Mouse (Mus musculus): Measurements from ENCODE around the gene Soat1. TPM values are rescaled to one million over a fixed set of nuclear protein-coding genes. Genes with fewer than 3 reads are reported as not detected.

Gene Soat1
- polyA plus RNA-seq, 1 experiment from 2014 or later = 25.7 TPM

- no peak for ATAC-seq (ENCODE audit: low FRiP score)
- no peaks in the 10 kb centered on the region for H3K27me3 ChIP-seq (ENCODE audit: control insufficient read depth, insufficient read depth, low read length)
- H3K27ac ChIP-seq (ENCODE audit: low read depth, low read length) = no peak overlapping the region
- H3K4me3 ChIP-seq (ENCODE audit: low read depth, low read length) = no peak overlapping the region
- H3K9ac ChIP-seq (ENCODE audit: low read depth, low read length) = no peak overlapping the region
- no peak for DNase-seq (ENCODE audit: low spot score)
- H3K36me3 ChIP-seq (ENCODE audit: control insufficient read depth, insufficient read depth, low read length) = no peaks in the 10 kb centered on the region
- no peak overlapping the region for H3K4me2 ChIP-seq (replicated peaks; ENCODE audit: low read depth, low read length)
- H3K4me1 ChIP-seq (replicated peaks; ENCODE audit: control insufficient read depth, insufficient read depth, low read length) = no peaks in the 10 kb centered on the region
- WGBS = 83% methylated on average over 6 of the region's 6 CpGs
- no peaks in the 10 kb centered on the region for H3K9me3 ChIP-seq (ENCODE audit: control insufficient read depth, low read length)
Observed at GRCm38 (mm10) chr1:156461036-156461435, 13.1 kb downstream of the Soat1 start.

DNA sequence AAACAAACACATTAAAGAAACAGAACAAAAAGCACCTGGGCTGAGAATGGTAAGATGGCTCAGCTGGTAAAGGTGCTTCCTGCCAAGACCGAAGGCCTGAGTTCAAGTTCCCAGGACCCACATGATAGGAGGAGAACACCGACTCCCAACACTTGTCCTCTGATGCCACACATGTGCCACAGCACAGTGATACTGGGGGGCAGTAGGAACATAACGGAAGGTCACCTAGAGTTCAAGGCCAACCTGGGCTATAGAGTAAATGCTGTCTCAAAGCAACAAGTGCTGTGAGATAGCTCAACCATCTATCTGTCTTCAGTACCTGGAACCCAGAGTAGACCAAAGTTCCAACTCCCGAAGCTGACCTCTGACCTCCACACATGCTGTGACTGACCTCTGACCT is 13.9 kb downstream of the Soat1 start:
- ATAC-seq (ENCODE audit: low FRiP score) = no peak
- Histone ChIP-seq H3K9ac (ENCODE audit: low read depth, low read length) (no peak overlapping the region), H3K27me3 (ENCODE audit: control insufficient read depth, insufficient read depth, low read length) (no peaks in the 10 kb centered on the region), H3K4me3 (ENCODE audit: low read depth, low read length) (no peak overlapping the region), H3K36me3 (ENCODE audit: control insufficient read depth, insufficient read depth, low read length) (no peaks in the 10 kb centered on the region), H3K27ac (ENCODE audit: low read depth, low read length) (no peak overlapping the region), H3K4me2 (replicated peaks; ENCODE audit: low read depth, low read length) (no peak overlapping the region), H3K9me3 (ENCODE audit: control insufficient read depth, low read length) (no peaks in the 10 kb centered on the region), H3K4me1 (replicated peaks; ENCODE audit: control insufficient read depth, insufficient read depth, low read length) (no peaks in the 10 kb centered on the region)
- WGBS = 90% methylated on average over 4 of the region's 4 CpGs
- no peak for DNase-seq (ENCODE audit: low spot score)

DNA sequence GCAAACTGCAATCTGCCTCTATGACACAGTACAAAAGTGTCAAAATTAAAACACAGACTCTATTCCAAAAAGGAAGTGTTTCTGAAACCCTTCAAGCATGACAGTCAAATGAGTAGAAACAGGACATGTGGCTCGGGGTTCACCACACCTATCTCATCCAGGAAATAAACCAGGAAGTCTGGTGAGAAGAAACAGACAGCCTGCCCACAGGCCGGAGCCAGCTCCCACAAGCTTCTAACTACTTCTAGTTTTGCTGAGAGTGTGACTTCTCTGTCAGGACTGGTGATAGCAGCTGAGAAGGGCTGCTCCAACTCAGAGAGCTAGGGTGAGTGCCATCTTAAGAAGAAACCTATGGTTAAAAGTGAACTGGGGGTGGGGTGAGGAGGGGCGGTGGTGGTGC is 14.4 kb downstream of the Soat1 start:
- H3K9me3 ChIP-seq (ENCODE audit: control insufficient read depth, low read length) = no peaks in the 10 kb centered on the region

DNA sequence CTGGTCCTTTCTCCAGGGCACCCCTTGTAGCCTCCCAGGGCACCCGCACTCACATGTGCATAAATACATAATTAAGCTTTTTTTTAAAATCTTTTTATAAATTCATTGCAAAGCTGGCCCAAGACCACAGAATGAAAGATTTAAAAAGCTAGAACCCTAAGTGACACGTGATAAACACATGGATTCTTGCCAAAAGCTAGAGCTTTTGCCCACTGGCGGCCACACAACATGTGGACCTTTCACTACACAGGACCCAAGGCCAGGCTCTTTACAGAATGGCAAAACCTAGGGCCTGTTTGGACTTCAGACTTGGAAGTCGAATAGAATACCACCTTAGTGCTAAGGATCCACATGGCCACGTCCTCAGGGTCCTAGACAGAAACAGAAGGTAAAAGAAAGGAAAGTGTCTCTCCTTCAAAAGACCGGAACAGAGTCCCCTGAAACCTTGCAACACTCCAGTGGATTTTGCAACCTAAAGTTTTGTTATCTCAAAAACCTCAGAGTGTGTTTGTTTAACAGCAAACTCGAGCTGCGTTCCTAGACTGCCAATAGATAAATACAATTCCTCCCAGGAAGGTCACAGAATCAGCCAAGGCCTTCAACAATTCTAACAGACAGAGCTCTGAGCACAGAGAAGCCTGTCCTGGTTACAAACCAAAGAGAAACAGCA is 15.6 kb downstream of the Soat1 start:
- Histone ChIP-seq H3K36me3 (ENCODE audit: control insufficient read depth, insufficient read depth, low read length) (no peaks in the 10 kb centered on the region), H3K4me2 (replicated peaks; ENCODE audit: low read depth, low read length) (no peak overlapping the region), H3K4me3 (ENCODE audit: low read depth, low read length) (no peak overlapping the region), H3K9ac (ENCODE audit: low read depth, low read length) (no peak overlapping the region), H3K27me3 (ENCODE audit: control insufficient read depth, insufficient read depth, low read length) (no peaks in the 10 kb centered on the region), H3K9me3 (ENCODE audit: control insufficient read depth, low read length) (no peaks in the 10 kb centered on the region), H3K4me1 (replicated peaks; ENCODE audit: control insufficient read depth, insufficient read depth, low read length) (no peaks in the 10 kb centered on the region), H3K27ac (ENCODE audit: low read depth, low read length) (no peak overlapping the region)
- 89% methylated on average over 8 of the region's 8 CpGs for WGBS
- DNase-seq (ENCODE audit: low spot score) (no peak), ATAC-seq (ENCODE audit: low FRiP score) (no peak)

More for the DNA sequence above, 14.4 kb downstream of the Soat1 start:
- H3K4me3 ChIP-seq (ENCODE audit: low read depth, low read length) = no peak overlapping the region
- no peak overlapping the region for H3K27ac ChIP-seq (ENCODE audit: low read depth, low read length)
- no peaks in the 10 kb centered on the region for H3K36me3 ChIP-seq (ENCODE audit: control insufficient read depth, insufficient read depth, low read length)
- no peak overlapping the region for H3K9ac ChIP-seq (ENCODE audit: low read depth, low read length)
- no peaks in the 10 kb centered on the region for H3K4me1 ChIP-seq (replicated peaks; ENCODE audit: control insufficient read depth, insufficient read depth, low read length)
- 91% methylated on average over 3 of the region's 3 CpGs for WGBS
- H3K4me2 ChIP-seq (replicated peaks; ENCODE audit: low read depth, low read length) = no peak overlapping the region
- DNase-seq (ENCODE audit: low spot score) (no peak), ATAC-seq (ENCODE audit: low FRiP score) (no peak)
- H3K27me3 ChIP-seq (ENCODE audit: control insufficient read depth, insufficient read depth, low read length) = no peaks in the 10 kb centered on the region

DNA sequence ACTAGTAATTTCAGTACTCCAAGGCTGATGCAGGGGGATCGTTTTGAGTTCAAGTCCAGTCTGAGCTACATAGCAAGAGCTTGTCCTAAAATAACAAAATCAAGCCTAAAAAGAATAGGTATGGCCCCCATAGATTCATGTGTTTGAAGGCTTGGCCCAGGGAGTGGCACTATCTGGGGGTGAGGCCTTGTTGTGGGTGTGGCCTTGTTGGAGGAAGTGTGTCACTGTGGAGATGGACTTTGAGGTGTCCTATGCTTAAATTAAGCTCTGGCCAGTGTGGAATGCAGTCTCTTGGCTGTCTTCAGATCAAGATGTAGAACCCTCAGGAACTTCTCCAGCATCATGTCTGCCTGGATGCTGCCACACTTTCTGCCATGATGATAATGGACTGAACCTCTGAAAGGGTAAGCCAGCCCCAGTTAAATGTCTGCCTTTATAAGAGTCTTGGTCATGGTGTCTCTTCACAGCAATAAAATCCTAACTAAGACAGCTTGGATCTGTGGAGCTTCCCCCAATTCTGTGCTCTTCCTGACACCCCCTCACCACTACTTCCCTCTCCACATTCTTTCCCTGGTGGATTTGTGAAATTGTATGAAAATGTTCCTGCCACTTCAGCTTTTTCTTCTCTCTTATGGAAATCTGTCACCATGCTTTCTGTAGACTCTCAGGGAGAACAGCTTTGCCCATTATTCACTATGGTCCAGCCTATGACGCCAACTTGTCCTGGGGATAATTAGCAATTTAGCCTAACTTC is 18.9 kb downstream of the Soat1 start:
- no peak for DNase-seq (ENCODE audit: low spot score)
- H3K36me3 ChIP-seq (ENCODE audit: control insufficient read depth, insufficient read depth, low read length) = no peaks in the 10 kb centered on the region
- H3K9me3 ChIP-seq (ENCODE audit: control insufficient read depth, low read length) = no peaks in the 10 kb centered on the region
- whole genome bisulfite sequencing = 90% methylated on average over 2 of the region's 2 CpGs
- ATAC-seq (ENCODE audit: low FRiP score) = no peak
- no peak overlapping the region for H3K4me2 ChIP-seq (replicated peaks; ENCODE audit: low read depth, low read length)
- H3K4me1 ChIP-seq (replicated peaks; ENCODE audit: control insufficient read depth, insufficient read depth, low read length) = no peaks in the 10 kb centered on the region
- no peak overlapping the region for H3K4me3 ChIP-seq (ENCODE audit: low read depth, low read length)
- H3K27me3 ChIP-seq (ENCODE audit: control insufficient read depth, insufficient read depth, low read length) = no peaks in the 10 kb centered on the region
- no peak overlapping the region for H3K27ac ChIP-seq (ENCODE audit: low read depth, low read length)
- no peak overlapping the region for H3K9ac ChIP-seq (ENCODE audit: low read depth, low read length)

DNA sequence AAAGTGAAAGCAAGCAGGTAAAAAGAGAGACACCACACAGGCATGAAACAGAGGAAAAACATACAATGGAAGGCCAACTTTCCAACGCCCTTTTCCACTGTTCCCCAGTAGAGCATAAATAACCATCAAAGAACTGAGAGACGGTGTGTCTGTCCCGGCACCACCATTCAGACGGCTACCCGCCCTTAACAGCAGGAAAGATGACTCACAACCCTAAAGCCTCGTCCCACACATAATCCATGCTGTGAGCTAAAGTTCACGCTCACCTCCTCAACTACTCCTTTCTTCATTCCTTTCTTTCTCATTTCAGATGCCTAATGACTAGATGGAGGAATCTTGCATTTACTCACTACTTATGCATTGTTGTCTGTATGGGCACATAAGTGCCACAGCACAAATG is 19.7 kb downstream of the Soat1 start:
- Histone ChIP-seq H3K4me1 (replicated peaks; ENCODE audit: control insufficient read depth, insufficient read depth, low read length) (no peaks in the 10 kb centered on the region), H3K27me3 (ENCODE audit: control insufficient read depth, insufficient read depth, low read length) (no peaks in the 10 kb centered on the region), H3K9me3 (ENCODE audit: control insufficient read depth, low read length) (no peaks in the 10 kb centered on the region), H3K9ac (ENCODE audit: low read depth, low read length) (no peak overlapping the region), H3K4me2 (replicated peaks; ENCODE audit: low read depth, low read length) (no peak overlapping the region), H3K27ac (ENCODE audit: low read depth, low read length) (no peak overlapping the region), H3K4me3 (ENCODE audit: low read depth, low read length) (no peak overlapping the region), H3K36me3 (ENCODE audit: control insufficient read depth, insufficient read depth, low read length) (no peaks in the 10 kb centered on the region)
- WGBS = 61% methylated on average over 7 of the region's 7 CpGs
- DNase-seq (ENCODE audit: low spot score) (no peak), ATAC-seq (ENCODE audit: low FRiP score) (no peak)

DNA sequence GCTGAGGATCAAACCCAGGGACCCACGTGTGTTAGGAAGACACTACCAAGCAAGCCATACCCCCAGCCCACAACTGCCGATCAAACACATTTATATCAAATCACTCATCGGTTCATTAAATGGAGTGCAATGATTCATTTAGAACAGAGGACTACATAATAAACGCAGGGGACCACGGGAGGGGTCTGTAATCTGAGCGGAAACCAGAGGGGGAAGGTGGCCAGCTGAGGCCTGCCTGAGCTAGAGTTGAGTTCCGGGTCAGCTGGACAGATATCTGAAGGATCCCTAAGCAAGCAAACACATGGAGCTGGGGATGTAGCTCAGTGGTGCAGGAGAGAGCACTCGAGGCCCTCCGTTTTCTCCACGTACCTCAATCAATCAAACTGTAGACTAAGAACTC is 20.3 kb downstream of the Soat1 start:
- WGBS = 78% methylated on average over 10 of the region's 10 CpGs
- no peak for ATAC-seq (ENCODE audit: low FRiP score)

GRCm38 (mm10) chr1:156450478-156450877 is 23.7 kb downstream of the Soat1 start:
- Histone ChIP-seq H3K27me3 (ENCODE audit: control insufficient read depth, insufficient read depth, low read length) (no peaks in the 10 kb centered on the region), H3K9ac (ENCODE audit: low read depth, low read length) (no peak overlapping the region), H3K9me3 (ENCODE audit: control insufficient read depth, low read length) (no peaks in the 10 kb centered on the region), H3K4me1 (replicated peaks; ENCODE audit: control insufficient read depth, insufficient read depth, low read length) (no peaks in the 10 kb centered on the region), H3K4me3 (ENCODE audit: low read depth, low read length) (no peak overlapping the region), H3K27ac (ENCODE audit: low read depth, low read length) (no peak overlapping the region), H3K36me3 (ENCODE audit: control insufficient read depth, insufficient read depth, low read length) (no peaks in the 10 kb centered on the region), H3K4me2 (replicated peaks; ENCODE audit: low read depth, low read length) (no peak overlapping the region)
- no peak for DNase-seq (ENCODE audit: low spot score)
- ATAC-seq (ENCODE audit: low FRiP score) = no peak
- 47% methylated on average over 4 of the region's 4 CpGs for WGBS

More for the DNA sequence above, 20.3 kb downstream of the Soat1 start:
- no peaks in the 10 kb centered on the region for H3K9me3 ChIP-seq (ENCODE audit: control insufficient read depth, low read length)
- no peak overlapping the region for H3K9ac ChIP-seq (ENCODE audit: low read depth, low read length)
- H3K27ac ChIP-seq (ENCODE audit: low read depth, low read length) = no peak overlapping the region
- no peak overlapping the region for H3K4me2 ChIP-seq (replicated peaks; ENCODE audit: low read depth, low read length)
- no peaks in the 10 kb centered on the region for H3K27me3 ChIP-seq (ENCODE audit: control insufficient read depth, insufficient read depth, low read length)
- H3K4me1 ChIP-seq (replicated peaks; ENCODE audit: control insufficient read depth, insufficient read depth, low read length) = no peaks in the 10 kb centered on the region
- no peak for DNase-seq (ENCODE audit: low spot score)
- H3K4me3 ChIP-seq (ENCODE audit: low read depth, low read length) = no peak overlapping the region
- H3K36me3 ChIP-seq (ENCODE audit: control insufficient read depth, insufficient read depth, low read length) = no peaks in the 10 kb centered on the region

- Histone ChIP-seq H3K27me3 (ENCODE audit: control insufficient read depth, insufficient read depth, low read length) (no peaks in the 10 kb centered on the region), H3K9me3 (ENCODE audit: control insufficient read depth, low read length) (no peaks in the 10 kb centered on the region), H3K27ac (ENCODE audit: low read depth, low read length) (no peak overlapping the region), H3K36me3 (ENCODE audit: control insufficient read depth, insufficient read depth, low read length) (no peaks in the 10 kb centered on the region), H3K9ac (ENCODE audit: low read depth, low read length) (no peak overlapping the region), H3K4me1 (replicated peaks; ENCODE audit: control insufficient read depth, insufficient read depth, low read length) (no peaks in the 10 kb centered on the region), H3K4me3 (ENCODE audit: low read depth, low read length) (no peak overlapping the region), H3K4me2 (replicated peaks; ENCODE audit: low read depth, low read length) (no peak overlapping the region)
- 70% methylated on average over 17 of the region's 17 CpGs for WGBS
- ATAC-seq (ENCODE audit: low FRiP score) = no peak
- no peak for DNase-seq (ENCODE audit: low spot score)
Observed at GRCm38 (mm10) chr1:156449691-156450090, 24.4 kb downstream of the Soat1 start.
